Mouse (Mus musculus) hindbrain, embryonic 13.5 days (tissue): ENCODE results near the gene Col8a1. TPM values are rescaled to one million over a fixed set of nuclear protein-coding genes. Genes with fewer than 3 reads are reported as not detected.

Experiments
- ATAC-seq: fragments of 200-750 bp; cut with Nextera tagmentation; 2 replicates; pipeline ENCODE4 v1.8.0; 2017; ENCODE audit warnings: moderate TSS enrichment; ENCODE audit not compliant: low FRiP score
- H3K27ac ChIP-seq: fragments of 300-500 bp; sonication (generic); 2 replicates; pipeline ENCODE4 v1.5.1; 2015; ENCODE audit warnings: inconsistent platforms, mild to moderate bottlenecking, moderate library complexity
- H3K27me3 ChIP-seq: fragments of 300-500 bp; sonication (generic); 2 replicates; pipeline ENCODE4 v1.6.1; 2015; ENCODE audit warnings: mild to moderate bottlenecking, inconsistent platforms
- H3K36me3 ChIP-seq: fragments of 300-500 bp; sonication (generic); 2 replicates; pipeline ENCODE4 v1.6.1; 2015; ENCODE audit warnings: mild to moderate bottlenecking, inconsistent platforms
- H3K4me1 ChIP-seq: fragments of 300-500 bp; sonication (generic); replicated peaks from 2 replicates; pipeline ENCODE4 v1.6.1; 2015; ENCODE audit warnings: inconsistent platforms
- H3K4me2 ChIP-seq: fragments of 300-500 bp; sonication (generic); 2 replicates; pipeline ENCODE4 v1.6.1; 2015; ENCODE audit warnings: inconsistent platforms, mild to moderate bottlenecking, moderate library complexity
- H3K4me3 ChIP-seq: fragments of 300-500 bp; sonication (generic); 2 replicates; pipeline ENCODE4 v1.5.1; 2015; ENCODE audit warnings: mild to moderate bottlenecking, inconsistent platforms
- H3K9ac ChIP-seq: fragments of 300-500 bp; sonication (generic); 2 replicates; pipeline ENCODE4 v1.6.1; 2015; ENCODE audit warnings: mild to moderate bottlenecking, inconsistent platforms
- H3K9me3 ChIP-seq: fragments of 300-500 bp; sonication (generic); 2 replicates; pipeline ENCODE4 v1.6.1; 2016; ENCODE audit warnings: inconsistent platforms
- WGBS: fragments of 180-500 bp; shearing (Covaris S2); methylation state at CpG from one replicate; pipeline ENCODE4 v1.1.7; 2015; 5-methylcytosine and 5-hydroxymethylcytosine counted together
- polyA plus RNA-seq: library from polyadenylated mRNA; unstranded; fragments of >200 nt; fragmentation: Nextera tagmentation; extraction: Ambion mirVana; gene quantifications from 2 replicates; pipeline ENCODE4 v1.2.1, GENCODE M21; 2015

Col8a1 gene
- polyA plus RNA-seq, 1 experiment from 2014 or later, result 5.5 TPM

- ATAC-seq, result no peak
- Histone ChIP-seq H3K4me1 (no peaks in the 10 kb centered on the region), H3K27ac (no peak overlapping the region), H3K27me3 (no peaks in the 10 kb centered on the region), H3K9ac (no peak overlapping the region), H3K4me2 (no peak overlapping the region), H3K9me3 (no peaks in the 10 kb centered on the region), H3K4me3 (no peak overlapping the region), H3K36me3 (no peaks in the 10 kb centered on the region)
- 76% methylated on average over 7 of the region's 7 CpGs for WGBS
Measured at GRCm38 (mm10) chr16:57580041-57580440, 174.5 kb downstream of the Col8a1 start.

DNA sequence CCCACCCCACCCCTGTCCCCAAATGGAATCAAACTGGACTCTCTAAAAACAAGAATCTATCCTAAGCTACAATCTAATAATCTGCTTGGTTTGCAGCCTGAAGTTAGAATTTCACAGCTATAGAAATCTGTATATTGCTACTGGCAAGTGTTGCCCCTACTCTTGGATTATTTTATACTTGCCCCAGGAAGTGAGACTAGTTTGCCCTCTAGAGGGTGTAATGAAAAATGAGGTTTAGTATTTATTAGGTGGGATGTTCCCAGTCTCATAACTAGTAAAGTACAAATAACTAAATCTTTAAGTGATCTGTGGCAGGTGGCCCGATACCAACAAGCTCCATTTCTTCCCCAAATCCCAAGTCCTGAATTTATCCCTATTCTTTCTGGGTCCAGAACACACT, 177.0 kb downstream of the Col8a1 start:
- no peaks in the 10 kb centered on the region for H3K9me3 ChIP-seq
- no peaks in the 10 kb centered on the region for H3K27me3 ChIP-seq
- H3K4me2 ChIP-seq, result no peak overlapping the region
- no peaks in the 10 kb centered on the region for H3K36me3 ChIP-seq
- no peak for ATAC-seq
- H3K9ac ChIP-seq, result no peak overlapping the region
- 96% methylated on average over 1 of the region's 1 CpGs for WGBS
- no peak overlapping the region for H3K4me3 ChIP-seq
- no peaks in the 10 kb centered on the region for H3K4me1 ChIP-seq
- H3K27ac ChIP-seq, result no peak overlapping the region

DNA sequence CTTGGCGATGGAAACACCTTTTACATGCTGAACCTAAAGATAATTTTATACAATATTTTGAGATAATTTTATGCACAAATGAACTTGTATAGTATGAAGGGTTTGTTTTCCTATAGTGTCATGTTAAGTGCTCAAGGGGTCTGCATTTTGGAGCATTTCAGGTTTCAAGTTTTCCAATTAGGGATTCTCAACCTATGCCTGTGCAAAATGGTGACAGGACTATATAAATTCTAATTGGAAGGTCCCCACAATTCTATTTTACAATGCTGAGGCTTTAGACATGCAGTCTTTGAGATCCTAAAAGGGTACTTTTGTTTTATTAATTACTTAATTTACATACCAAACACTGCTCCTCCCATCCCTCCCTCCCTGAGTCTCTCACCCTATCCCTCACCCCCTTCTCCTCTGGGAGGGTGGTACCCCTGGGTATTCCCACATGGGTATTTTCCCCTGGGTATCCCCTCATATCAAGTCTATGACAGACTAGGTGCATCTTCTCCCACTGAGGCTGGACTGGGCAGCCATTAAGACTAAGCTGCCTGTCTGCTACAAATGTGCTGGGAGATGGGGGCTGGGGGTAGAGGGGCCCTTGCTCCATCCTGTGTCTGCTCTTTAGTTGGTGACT, 178.7 kb downstream of the Col8a1 start:
- H3K9ac ChIP-seq, result no peak overlapping the region
- no peaks in the 10 kb centered on the region for H3K27me3 ChIP-seq
- no peaks in the 10 kb centered on the region for H3K9me3 ChIP-seq
- no peak for ATAC-seq
- H3K27ac ChIP-seq, result no peak overlapping the region
- no peaks in the 10 kb centered on the region for H3K4me1 ChIP-seq
- no peak overlapping the region for H3K4me2 ChIP-seq
- no peak overlapping the region for H3K4me3 ChIP-seq
- 98% methylated on average over 1 of the region's 1 CpGs for WGBS
- no peaks in the 10 kb centered on the region for H3K36me3 ChIP-seq

Other genes with a start within 250 kb of the Col8a1 start
- gene Cmss1, start 147.9 kb downstream of the Col8a1 start, polyA plus RNA-seq, result 34.0 and 37.1 TPM in 2 replicates